Mouse (Mus musculus): ENCODE results near the gene Ddx60. TPM values are rescaled to one million over a fixed set of nuclear protein-coding genes. Genes with fewer than 3 reads are reported as not detected.

Ddx60 gene
- polyA plus RNA-seq (2015; fragmentation: Nextera tagmentation; extraction: Ambion mirVana), result 0.53 and 0.55 TPM in 2 replicates

- no peaks in the 10 kb centered on the region for H3K27me3 ChIP-seq (ENCODE audit: control insufficient read depth, insufficient read depth, low read depth, low read length)
- peak within 1 kb of the TSS; percentile 86 for H3K4me2 ChIP-seq (ENCODE audit: low read depth, low read length)
- H3K36me3 ChIP-seq (ENCODE audit: control insufficient read depth, insufficient read depth, low read length), result no peaks in the 10 kb centered on the region
- no peaks in the 10 kb centered on the region for H3K4me1 ChIP-seq (replicated peaks; ENCODE audit: control insufficient read depth, insufficient read depth, low read length)
- H3K4me3 ChIP-seq (ENCODE audit: low read length), result peak within 1 kb of the TSS; percentile 54
- 6% methylated on average over 22 of the region's 22 CpGs for WGBS
- no peak within 1 kb of the TSS for H3K27ac ChIP-seq (ENCODE audit: low read length)
- peak within 1 kb of the TSS; percentile 74 for H3K9ac ChIP-seq (ENCODE audit: low read length)
- no peaks in the 10 kb centered on the region for H3K9me3 ChIP-seq (ENCODE audit: control insufficient read depth, low read length)
- ATAC-seq (ENCODE audit: low read depth), result peak; percentile 80
Observed at GRCm38 (mm10) chr8:61927777-61928494, at the start of gene Ddx60. Ddx60 (plus strand) TSS chr8:61928087.

GRCm38 (mm10) chr8:61894062-61894461 lies 33.8 kb upstream of the Ddx60 start:
- 54% methylated on average over 2 of the region's 2 CpGs for WGBS
- H3K27ac ChIP-seq (ENCODE audit: low read length), result no peak overlapping the region
- ATAC-seq (ENCODE audit: low read depth), result no peak

GRCm38 (mm10) chr8:61896742-61897141 lies 31.1 kb upstream of the Ddx60 start:
- no peaks in the 10 kb centered on the region for H3K4me1 ChIP-seq (replicated peaks; ENCODE audit: control insufficient read depth, insufficient read depth, low read length)
- H3K9ac ChIP-seq (ENCODE audit: low read length), result no peak overlapping the region
- no peak overlapping the region for H3K4me2 ChIP-seq (ENCODE audit: low read depth, low read length)
- no peaks in the 10 kb centered on the region for H3K27me3 ChIP-seq (ENCODE audit: control insufficient read depth, insufficient read depth, low read depth, low read length)
- H3K36me3 ChIP-seq (ENCODE audit: control insufficient read depth, insufficient read depth, low read length), result no peaks in the 10 kb centered on the region
- H3K27ac ChIP-seq (ENCODE audit: low read length), result no peak overlapping the region
- H3K9me3 ChIP-seq (ENCODE audit: control insufficient read depth, low read length), result no peaks in the 10 kb centered on the region
- 76% methylated on average over 1 of the region's 1 CpGs for WGBS
- no peak overlapping the region for H3K4me3 ChIP-seq (ENCODE audit: low read length)
- no peak for ATAC-seq (ENCODE audit: low read depth)

More at GRCm38 (mm10) chr8:61894062-61894461, 33.8 kb upstream of the Ddx60 start:
- no peak overlapping the region for H3K4me3 ChIP-seq (ENCODE audit: low read length)
- H3K27me3 ChIP-seq (ENCODE audit: control insufficient read depth, insufficient read depth, low read depth, low read length), result no peaks in the 10 kb centered on the region
- H3K4me1 ChIP-seq (replicated peaks; ENCODE audit: control insufficient read depth, insufficient read depth, low read length), result no peaks in the 10 kb centered on the region
- H3K36me3 ChIP-seq (ENCODE audit: control insufficient read depth, insufficient read depth, low read length), result no peaks in the 10 kb centered on the region
- no peak overlapping the region for H3K9ac ChIP-seq (ENCODE audit: low read length)
- H3K9me3 ChIP-seq (ENCODE audit: control insufficient read depth, low read length), result no peaks in the 10 kb centered on the region
- no peak overlapping the region for H3K4me2 ChIP-seq (ENCODE audit: low read depth, low read length)

- H3K9me3 ChIP-seq (ENCODE audit: control insufficient read depth, low read length), result no peaks in the 10 kb centered on the region
- H3K27me3 ChIP-seq (ENCODE audit: control insufficient read depth, insufficient read depth, low read depth, low read length), result no peaks in the 10 kb centered on the region
- H3K4me2 ChIP-seq (ENCODE audit: low read depth, low read length), result no peak overlapping the region
- H3K4me1 ChIP-seq (replicated peaks; ENCODE audit: control insufficient read depth, insufficient read depth, low read length), result no peaks in the 10 kb centered on the region
- no peak overlapping the region for H3K9ac ChIP-seq (ENCODE audit: low read length)
- H3K36me3 ChIP-seq (ENCODE audit: control insufficient read depth, insufficient read depth, low read length), result no peaks in the 10 kb centered on the region
- ATAC-seq (ENCODE audit: low read depth), result no peak
- no peak overlapping the region for H3K27ac ChIP-seq (ENCODE audit: low read length)
- 71% methylated on average over 1 of the region's 1 CpGs for WGBS
- no peak overlapping the region for H3K4me3 ChIP-seq (ENCODE audit: low read length)
Observed at GRCm38 (mm10) chr8:61897402-61897801, 30.5 kb upstream of the Ddx60 start.

GRCm38 (mm10) chr8:61901028-61901717 lies 26.7 kb upstream of the Ddx60 start:
- no peak for ATAC-seq (ENCODE audit: low read depth)
- Histone ChIP-seq H3K9me3 (ENCODE audit: control insufficient read depth, low read length) (no peaks in the 10 kb centered on the region), H3K4me3 (ENCODE audit: low read length) (no peak overlapping the region), H3K9ac (ENCODE audit: low read length) (no peak overlapping the region), H3K36me3 (ENCODE audit: control insufficient read depth, insufficient read depth, low read length) (no peaks in the 10 kb centered on the region), H3K4me1 (replicated peaks; ENCODE audit: control insufficient read depth, insufficient read depth, low read length) (no peaks in the 10 kb centered on the region), H3K27ac (ENCODE audit: low read length) (no peak overlapping the region), H3K4me2 (ENCODE audit: low read depth, low read length) (no peak overlapping the region), H3K27me3 (ENCODE audit: control insufficient read depth, insufficient read depth, low read depth, low read length) (no peaks in the 10 kb centered on the region)
- 61% methylated on average over 6 of the region's 6 CpGs for WGBS

- no peaks in the 10 kb centered on the region for H3K4me1 ChIP-seq (replicated peaks; ENCODE audit: control insufficient read depth, insufficient read depth, low read length)
- H3K9ac ChIP-seq (ENCODE audit: low read length), result no peak within 1 kb of the TSS
- no peak for ATAC-seq (ENCODE audit: low read depth)
- H3K27me3 ChIP-seq (ENCODE audit: control insufficient read depth, insufficient read depth, low read depth, low read length), result no peaks in the 10 kb centered on the region
- no peaks in the 10 kb centered on the region for H3K36me3 ChIP-seq (ENCODE audit: control insufficient read depth, insufficient read depth, low read length)
- WGBS, result 77% methylated on average over 5 of the region's 5 CpGs
- no peak within 1 kb of the TSS for H3K4me2 ChIP-seq (ENCODE audit: low read depth, low read length)
- no peak within 1 kb of the TSS for H3K4me3 ChIP-seq (ENCODE audit: low read length)
- H3K27ac ChIP-seq (ENCODE audit: low read length), result no peak within 1 kb of the TSS
- H3K9me3 ChIP-seq (ENCODE audit: control insufficient read depth, low read length), result no peaks in the 10 kb centered on the region
Observed at GRCm38 (mm10) chr8:61902521-61902920, 25.4 kb upstream of the Ddx60 start, which contains the start of gene Palld. Palld (minus strand) TSS chr8:61902690.

GRCm38 (mm10) chr8:61908303-61909215 lies 19.3 kb upstream of the Ddx60 start:
- Histone ChIP-seq H3K27me3 (ENCODE audit: control insufficient read depth, insufficient read depth, low read depth, low read length) (no peaks in the 10 kb centered on the region), H3K9me3 (ENCODE audit: control insufficient read depth, low read length) (no peaks in the 10 kb centered on the region), H3K4me2 (ENCODE audit: low read depth, low read length) (peak overlapping the region; percentile 41), H3K4me1 (replicated peaks; ENCODE audit: control insufficient read depth, insufficient read depth, low read length) (peaks cover 6% of the 10 kb centered on the region), H3K36me3 (ENCODE audit: control insufficient read depth, insufficient read depth, low read length) (no peaks in the 10 kb centered on the region), H3K9ac (ENCODE audit: low read length) (no peak overlapping the region), H3K4me3 (ENCODE audit: low read length) (no peak overlapping the region), H3K27ac (ENCODE audit: low read length) (peak overlapping the region; percentile 35)
- peak; percentile 85 for ATAC-seq (ENCODE audit: low read depth)
- WGBS, result 36% methylated on average over 13 of the region's 13 CpGs

GRCm38 (mm10) chr8:61909313-61909712 lies 18.6 kb upstream of the Ddx60 start:
- ATAC-seq (ENCODE audit: low read depth), result no peak
- Histone ChIP-seq H3K9me3 (ENCODE audit: control insufficient read depth, low read length) (no peaks in the 10 kb centered on the region), H3K27me3 (ENCODE audit: control insufficient read depth, insufficient read depth, low read depth, low read length) (no peaks in the 10 kb centered on the region), H3K9ac (ENCODE audit: low read length) (no peak overlapping the region), H3K27ac (ENCODE audit: low read length) (no peak overlapping the region), H3K4me2 (ENCODE audit: low read depth, low read length) (no peak overlapping the region), H3K4me3 (ENCODE audit: low read length) (no peak overlapping the region), H3K4me1 (replicated peaks; ENCODE audit: control insufficient read depth, insufficient read depth, low read length) (peaks cover 6% of the 10 kb centered on the region), H3K36me3 (ENCODE audit: control insufficient read depth, insufficient read depth, low read length) (no peaks in the 10 kb centered on the region)
- WGBS, result 83% methylated on average over 3 of the region's 3 CpGs

- WGBS, result 90% methylated on average over 5 of the region's 5 CpGs
- H3K27me3 ChIP-seq (ENCODE audit: control insufficient read depth, insufficient read depth, low read depth, low read length), result no peaks in the 10 kb centered on the region
- H3K4me2 ChIP-seq (ENCODE audit: low read depth, low read length), result no peak overlapping the region
- H3K27ac ChIP-seq (ENCODE audit: low read length), result no peak overlapping the region
- no peak for ATAC-seq (ENCODE audit: low read depth)
- H3K4me1 ChIP-seq (replicated peaks; ENCODE audit: control insufficient read depth, insufficient read depth, low read length), result peaks cover 6% of the 10 kb centered on the region
- H3K9ac ChIP-seq (ENCODE audit: low read length), result no peak overlapping the region
- H3K36me3 ChIP-seq (ENCODE audit: control insufficient read depth, insufficient read depth, low read length), result no peaks in the 10 kb centered on the region
- H3K9me3 ChIP-seq (ENCODE audit: control insufficient read depth, low read length), result no peaks in the 10 kb centered on the region
- no peak overlapping the region for H3K4me3 ChIP-seq (ENCODE audit: low read length)
Observed at GRCm38 (mm10) chr8:61912817-61913216, 15.1 kb upstream of the Ddx60 start.
